Mouse (Mus musculus): ENCODE measurements around the gene Vmn2r91.
"Not testable (repeated sequence)": the region's sequence is repeated elsewhere in the genome, so short reads cannot be mapped to it uniquely, and the experiment has no call there.

DNA sequence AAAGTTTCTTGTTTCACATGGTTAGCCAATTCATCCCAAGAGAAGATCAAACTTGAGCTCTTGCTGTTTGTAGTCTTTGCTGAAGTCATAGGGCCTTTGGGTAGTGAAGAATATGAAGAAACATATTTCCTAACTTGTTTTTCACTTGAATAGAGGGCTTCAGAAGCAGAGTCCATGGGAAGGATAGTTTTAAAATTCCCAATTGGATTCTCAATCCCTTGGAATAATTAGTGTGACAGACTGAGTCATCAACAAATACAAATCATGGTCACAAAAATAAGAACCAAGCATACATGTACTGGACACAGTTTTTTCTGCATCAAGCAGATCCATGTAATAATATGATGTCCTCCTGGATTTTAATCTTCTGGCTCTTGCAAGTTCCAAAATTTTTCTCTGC, at the start of gene Vmn2r91:
- TF ChIP-seq CTCF (IDR thresholded peaks at IDR 0.05; ENCODE audit: borderline replicate concordance, insufficient read depth, low read depth, low read length); POLR2A (IDR thresholded peaks at IDR 0.05; ENCODE audit: borderline replicate concordance, insufficient read depth, low read length): not testable (repeated sequence)
